Mouse (Mus musculus) regulatory T cell (primary cell): Measurements from ENCODE around the gene Oard1.

Experiments
- in situ Hi-C: fragments of 300-600 bp; cut with MboI, MseI; formaldehyde crosslinking; loops from one replicate; pipeline ENCODE4 v1.15.1; 2025; ENCODE audit warnings: high pct_unique_total_duplicates

The Oard1 gene

DNA sequence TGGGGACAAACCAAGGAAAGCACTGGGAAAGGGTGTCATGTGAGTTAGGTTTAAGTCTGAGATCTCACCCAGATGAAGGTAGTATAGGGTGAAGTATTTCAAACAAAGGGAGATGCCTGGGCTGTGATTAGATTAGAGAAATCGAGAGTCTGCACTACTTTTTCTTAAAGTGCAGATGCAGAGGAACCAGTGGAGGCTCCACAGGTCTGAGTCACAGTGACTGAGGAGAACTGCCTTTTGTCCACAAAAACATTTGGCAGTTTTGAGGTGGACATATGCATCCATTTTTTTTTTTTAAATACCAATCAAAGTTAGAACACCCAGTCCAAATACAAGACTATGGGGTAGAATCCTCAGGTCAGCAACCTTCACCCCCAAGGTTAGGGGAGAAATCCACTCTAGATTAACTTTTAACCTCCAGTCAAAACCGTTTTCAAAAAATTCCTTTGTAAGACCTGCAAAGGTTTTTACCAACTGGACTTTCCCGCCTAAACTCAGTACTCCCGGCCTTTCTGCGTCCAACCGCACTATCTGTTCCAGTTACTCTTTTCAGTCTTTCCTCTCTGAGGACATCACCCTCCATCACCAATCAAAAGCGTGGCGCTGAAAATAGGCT is 1.8 kb upstream of the Oard1 start:
- in situ Hi-C loops: loop anchor here (25.0 kb wide), 1 partner anchor 1779 kb away; the partner anchor contains the start of gene Rftn1

- in situ Hi-C loops: loop anchor here (25.0 kb wide), 1 partner anchor 1779 kb away; the partner anchor contains the start of gene Rftn1
Measured at GRCm38 (mm10) chr17:48408526-48409291, 1.1 kb upstream of the Oard1 start.

DNA sequence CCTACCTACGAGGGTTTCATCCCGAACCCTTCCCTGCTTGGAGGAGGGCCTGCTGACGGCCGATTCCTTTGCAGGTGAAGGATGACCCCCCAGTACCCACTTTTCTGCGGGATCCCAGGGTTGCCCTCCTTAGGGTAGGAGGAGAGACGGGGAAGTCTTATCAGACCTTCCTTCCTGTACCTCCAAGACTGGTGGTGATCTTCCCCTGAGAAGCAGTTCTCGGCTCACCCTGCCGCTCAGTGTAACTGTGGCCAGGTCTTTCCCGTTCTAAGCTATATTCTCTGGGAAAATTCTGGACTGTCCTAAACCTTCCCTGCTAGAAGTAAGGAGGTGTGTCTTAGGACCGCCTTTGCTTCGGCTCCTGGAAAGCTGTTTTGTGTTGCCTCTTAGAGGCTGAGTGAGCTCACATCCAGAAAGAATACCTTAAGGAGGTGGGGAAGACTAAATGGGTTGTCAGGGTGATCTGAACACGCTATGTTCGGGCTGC is 528 bp downstream of the Oard1 start:
- in situ Hi-C loops: loop anchor here (25.0 kb wide), 1 partner anchor 1777 kb away; the partner anchor contains the start of gene Rftn1

DNA sequence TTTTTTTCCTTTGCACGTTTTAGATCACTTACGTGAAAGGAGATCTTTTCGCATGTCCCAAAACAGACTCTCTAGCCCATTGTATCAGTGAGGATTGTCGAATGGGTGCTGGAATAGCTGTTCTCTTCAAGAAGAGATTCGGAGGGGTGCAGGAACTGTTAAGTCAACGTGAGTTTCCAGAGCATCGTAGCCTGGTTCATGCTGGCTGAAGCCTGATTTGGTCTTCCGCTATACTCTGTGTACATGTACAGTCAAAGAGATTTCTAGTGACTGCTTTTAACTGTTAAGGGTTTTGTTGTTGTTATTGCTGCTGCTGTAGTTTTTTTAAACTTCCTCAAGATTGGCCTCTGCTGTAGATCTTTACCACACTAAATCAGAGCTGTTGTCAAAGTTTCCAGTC is 1.4 kb downstream of the Oard1 start:
- in situ Hi-C loops: loop anchor here (25.0 kb wide), 1 partner anchor 1776 kb away; the partner anchor contains the start of gene Rftn1

DNA sequence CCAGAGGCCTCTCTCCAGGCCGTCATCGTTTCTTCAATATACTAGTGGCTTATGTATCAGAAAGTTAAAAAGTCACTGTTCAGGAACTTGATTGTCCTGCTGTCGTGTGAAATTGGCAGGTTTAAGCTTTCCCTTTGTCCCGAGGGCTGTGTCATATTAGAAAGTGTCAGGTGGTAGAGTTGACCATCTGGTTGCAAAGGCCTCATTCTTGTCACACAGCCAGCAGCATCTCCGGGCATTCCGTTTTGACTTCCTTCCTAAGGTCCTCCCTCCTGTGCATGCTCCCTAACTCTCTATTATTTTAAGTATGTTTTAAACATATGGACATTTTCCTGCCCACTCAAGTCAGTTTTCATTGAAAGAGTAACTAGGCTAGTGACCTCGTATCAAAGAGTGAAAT is 6.2 kb downstream of the Oard1 start:
- in situ Hi-C loops: loop anchor here (25.0 kb wide), 1 partner anchor 1771 kb away; the partner anchor contains the start of gene Rftn1

GRCm38 (mm10) chr17:48416425-48417195 is 6.8 kb downstream of the Oard1 start:
- in situ Hi-C loops: loop anchor here (25.0 kb wide), 1 partner anchor 1771 kb away; the partner anchor contains the start of gene Rftn1

- in situ Hi-C loops: loop anchor here (25.0 kb wide), 1 partner anchor 1770 kb away; the partner anchor contains the start of gene Rftn1
Measured at GRCm38 (mm10) chr17:48417521-48417920, 7.7 kb downstream of the Oard1 start.

DNA sequence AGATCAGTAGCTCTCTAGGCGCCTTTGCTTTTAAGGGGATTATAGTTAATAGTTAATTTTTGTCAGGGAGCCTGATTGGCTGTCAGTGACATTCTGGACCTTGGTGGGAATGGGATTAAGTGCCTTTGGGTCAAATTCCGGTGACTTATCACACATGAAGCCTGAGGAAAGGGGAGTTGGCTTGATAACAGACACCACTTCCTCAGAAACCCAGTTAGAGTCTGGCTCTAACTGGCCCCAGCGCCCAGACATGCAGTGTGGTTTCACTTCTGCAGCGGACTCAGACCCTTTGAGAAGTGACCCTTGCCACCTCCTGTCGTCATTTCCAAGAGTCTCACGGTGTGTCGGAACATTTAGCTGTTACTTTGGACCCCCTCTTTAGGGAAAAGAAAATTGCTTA is 8.4 kb downstream of the Oard1 start:
- in situ Hi-C loops: loop anchor here (25.0 kb wide), 1 partner anchor 1769 kb away; the partner anchor contains the start of gene Rftn1

GRCm38 (mm10) chr17:48418781-48419180 is 9.0 kb downstream of the Oard1 start:
- in situ Hi-C loops: loop anchor here (25.0 kb wide), 1 partner anchor 1769 kb away; the partner anchor contains the start of gene Rftn1

DNA sequence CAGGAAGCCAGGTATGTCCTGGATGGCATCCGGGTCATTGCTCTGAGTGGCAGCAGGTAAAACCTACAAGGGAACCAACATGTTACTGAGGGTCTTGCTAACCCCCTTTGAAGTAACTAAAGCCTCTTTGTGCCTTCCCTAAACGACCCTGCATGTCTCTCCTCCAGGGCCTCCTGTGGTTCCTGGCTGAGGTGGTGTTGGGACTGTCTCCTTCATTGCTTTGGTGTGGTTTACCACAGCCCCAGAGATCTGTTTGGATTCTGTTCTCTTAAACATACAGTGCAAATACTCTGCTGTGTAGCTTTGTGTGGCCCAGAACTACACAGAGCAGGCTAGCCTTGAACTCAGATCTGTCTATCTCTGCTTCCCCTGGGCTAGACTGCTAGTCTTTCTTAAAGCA is 9.8 kb downstream of the Oard1 start:
- in situ Hi-C loops: loop anchor here (25.0 kb wide), 1 partner anchor 1768 kb away; the partner anchor contains the start of gene Rftn1

- in situ Hi-C loops: loop anchor here (25.0 kb wide), 1 partner anchor 1763 kb away; the partner anchor contains the start of gene Rftn1
Measured at GRCm38 (mm10) chr17:48424237-48424636, 14.4 kb downstream of the Oard1 start.

DNA sequence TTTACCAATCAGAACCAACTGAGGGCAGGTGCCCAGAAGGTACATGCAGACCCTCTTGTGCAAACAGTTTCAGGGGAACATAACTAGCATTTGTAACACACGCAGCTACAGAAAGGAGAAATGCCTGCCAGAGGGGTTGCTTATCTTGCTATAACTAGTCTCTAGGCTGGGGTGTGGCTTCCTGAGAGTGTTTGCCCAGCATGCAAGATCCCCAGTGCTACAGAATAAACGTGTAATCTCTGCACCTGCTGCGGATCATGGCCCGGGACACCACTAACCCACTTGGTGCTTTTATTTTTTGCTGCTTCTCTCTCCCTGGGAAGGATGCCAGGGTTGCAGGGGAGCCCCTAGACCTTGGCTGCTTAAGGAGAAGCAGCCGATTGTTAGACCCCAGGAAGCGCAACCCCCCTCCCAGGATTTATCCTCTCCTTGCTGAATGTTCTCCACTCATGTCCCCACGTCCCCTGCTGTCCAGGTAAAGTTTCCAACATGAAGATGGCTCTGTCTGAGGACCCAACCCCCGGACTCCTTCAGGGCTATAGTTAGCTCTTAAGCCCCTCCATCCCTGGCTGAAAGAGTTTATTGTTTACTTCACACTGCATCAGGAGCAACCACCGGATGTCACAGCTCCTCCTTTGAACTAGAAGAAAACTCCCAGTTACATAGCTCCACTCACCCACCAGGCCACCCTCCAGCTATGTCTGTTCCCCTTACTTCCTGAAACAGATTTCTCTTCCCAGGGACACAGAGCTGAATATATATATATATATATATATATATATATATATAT is 16.2 kb downstream of the Oard1 start:
- in situ Hi-C loops: no loop called here

DNA sequence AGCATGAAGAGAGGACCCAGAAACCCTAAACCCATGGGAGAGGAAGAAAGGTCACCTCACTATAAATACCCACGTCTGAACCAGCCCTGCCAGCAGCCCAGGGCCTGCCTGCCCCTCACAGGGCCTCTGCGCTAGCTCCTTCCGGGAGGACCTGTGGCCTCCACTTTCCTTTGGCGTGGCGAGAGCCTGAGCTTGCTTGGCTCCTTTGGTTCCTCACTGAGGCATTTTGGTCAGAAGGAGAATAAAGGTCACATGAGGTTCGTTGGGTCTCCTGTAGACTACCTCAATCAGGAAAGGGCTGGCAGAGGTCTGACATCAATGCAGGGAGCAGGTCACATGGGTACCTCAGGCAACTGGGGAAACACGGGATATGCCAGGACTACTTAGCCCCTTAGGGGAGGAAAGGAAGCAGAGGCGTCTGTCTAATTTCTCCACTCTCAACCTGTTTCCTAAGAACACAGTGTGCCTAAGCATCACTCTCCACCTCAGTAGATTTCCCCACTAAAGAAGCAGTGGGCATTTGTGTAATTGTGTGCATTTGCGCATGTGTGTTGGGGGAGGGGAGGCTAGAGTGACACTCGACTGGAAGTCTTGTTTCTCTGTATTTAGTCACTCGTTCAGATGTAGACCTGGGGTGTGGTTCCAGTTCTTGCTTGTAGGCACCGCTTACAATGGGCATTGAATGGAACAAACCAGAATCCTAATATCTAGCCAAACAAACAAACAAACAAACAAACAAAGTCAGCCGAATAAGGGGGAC is 17.4 kb downstream of the Oard1 start:
- in situ Hi-C loops: no loop called here

- in situ Hi-C loops: no loop called here
Measured at GRCm38 (mm10) chr17:48427852-48428530, 18.2 kb downstream of the Oard1 start.

GRCm38 (mm10) chr17:48430394-48430793 is 20.6 kb downstream of the Oard1 start:
- in situ Hi-C loops: no loop called here

DNA sequence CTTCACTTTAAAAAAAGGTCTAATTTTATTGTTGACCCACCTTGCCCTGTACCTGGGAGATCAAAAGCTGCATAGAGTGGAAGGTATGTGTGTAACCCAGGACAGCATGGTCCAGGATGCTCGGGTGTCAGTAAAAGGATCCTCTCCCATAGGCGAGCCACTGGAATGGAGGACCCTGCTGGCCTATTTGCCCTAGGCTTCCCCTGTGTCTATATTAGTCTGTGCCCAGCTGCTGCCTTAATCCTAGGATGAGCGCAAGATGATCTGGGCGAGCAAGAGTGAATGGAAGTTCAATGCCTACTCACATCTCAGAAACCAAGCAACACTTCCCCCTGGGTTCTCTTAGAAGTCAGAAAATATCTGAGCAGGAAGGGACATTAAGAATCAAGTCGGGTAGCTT is 21.2 kb downstream of the Oard1 start:
- in situ Hi-C loops: no loop called here

DNA sequence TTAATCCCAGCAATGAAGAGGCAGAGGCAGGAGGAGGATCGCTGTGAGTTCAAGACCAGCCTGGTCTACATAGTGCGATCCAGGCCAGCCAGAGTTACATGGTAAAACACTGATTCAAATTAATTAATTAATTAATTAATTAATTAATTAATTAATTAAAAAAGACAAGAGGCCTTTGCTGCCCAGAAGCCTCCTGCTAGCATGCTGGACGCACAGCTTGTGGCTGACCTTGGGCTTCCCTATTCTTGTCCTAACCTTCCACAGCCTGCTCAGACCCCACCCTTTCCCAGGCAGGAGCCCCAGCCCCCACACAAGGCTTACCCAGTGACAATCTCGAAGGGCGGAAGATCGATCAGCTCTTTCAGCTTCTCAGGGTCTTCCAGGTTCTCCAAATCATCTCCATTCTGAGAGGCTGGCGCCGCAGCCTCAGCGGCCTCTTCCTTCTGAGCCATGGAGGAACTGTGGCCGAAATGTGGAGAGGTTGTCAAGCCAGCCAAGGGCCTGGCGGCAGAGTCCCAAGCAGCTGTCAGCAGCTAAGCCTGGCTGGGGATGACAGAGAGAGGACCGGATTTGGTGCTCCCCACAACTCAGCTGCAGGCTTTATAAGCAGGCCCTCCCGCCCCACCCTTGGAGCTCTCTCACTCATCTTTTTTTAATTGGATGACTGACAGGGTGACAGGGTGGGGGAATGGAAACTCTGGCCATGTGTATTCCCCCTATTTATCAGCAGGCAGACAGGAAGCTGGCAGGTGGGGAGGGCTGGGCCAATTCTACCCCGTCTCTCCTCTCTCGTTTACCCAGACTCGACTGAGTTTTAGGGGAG is 22.6 kb downstream of the Oard1 start, which contains the start of gene Apobec2:
Apobec2 (minus strand) TSS at position 773 of the 823 bp plus-strand sequence.
- in situ Hi-C loops: no loop called here

DNA sequence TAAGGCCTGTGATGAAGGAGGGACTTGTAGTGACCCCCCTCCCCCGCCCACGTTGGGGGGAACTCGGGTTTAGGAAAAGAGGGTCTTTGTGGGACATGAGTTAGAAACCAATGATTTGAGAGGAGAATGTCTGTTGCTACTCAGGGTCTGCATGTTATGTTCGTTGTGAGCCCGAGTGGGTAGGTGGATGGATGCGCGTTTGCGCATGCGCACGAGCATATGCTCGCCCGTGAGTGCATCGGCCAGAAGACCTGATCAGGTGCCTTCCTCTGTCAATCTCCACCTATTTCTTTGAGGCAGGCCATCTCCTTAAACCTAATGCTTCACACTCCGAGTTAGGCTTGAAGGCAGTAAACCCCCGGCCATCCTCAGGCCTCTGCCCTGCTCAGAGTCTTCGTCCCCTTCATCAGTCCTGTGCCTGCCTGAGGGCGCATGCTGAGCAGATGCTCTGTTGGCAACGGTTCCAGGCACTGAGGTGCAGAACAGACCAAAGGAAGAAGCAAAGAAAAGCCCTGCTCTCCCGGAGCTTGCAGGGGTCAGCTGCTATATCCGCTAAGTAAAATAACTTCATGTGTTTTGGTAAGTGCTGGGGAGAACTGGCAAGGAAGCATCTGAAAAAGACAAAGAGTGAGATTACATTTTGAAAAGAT is 23.3 kb downstream of the Oard1 start:
- in situ Hi-C loops: no loop called here
